Mouse (Mus musculus): Measurements from ENCODE around the gene Serinc3. TPM values are rescaled to one million over a fixed set of nuclear protein-coding genes. Genes with fewer than 3 reads are reported as not detected.
"Not testable (repeated sequence)": the region's sequence is repeated elsewhere in the genome, so short reads cannot be mapped to it uniquely, and the experiment has no call there.

Serinc3 gene
- total RNA-seq, 2 experiments from 2014 or later: 284 to 364 TPM

DNA sequence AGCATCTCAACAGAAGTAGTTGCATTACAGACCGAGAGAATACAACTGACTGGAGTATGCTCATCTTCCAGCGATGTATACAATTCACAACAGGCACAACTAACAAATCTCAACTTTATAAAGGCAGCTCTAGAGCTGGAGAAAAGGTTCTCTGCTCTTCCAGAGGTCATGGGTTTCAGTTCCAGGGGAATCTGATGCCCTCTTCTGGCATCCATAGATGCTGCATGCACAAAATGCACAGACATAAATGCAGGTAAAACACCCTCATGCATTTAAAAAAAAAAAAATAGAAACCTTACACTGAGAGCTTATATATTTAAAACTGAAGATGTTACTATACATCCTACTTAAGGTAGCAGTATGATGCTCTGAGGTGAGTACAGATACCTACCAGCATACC, 13.2 kb downstream of the Serinc3 start:
- DNase-seq: no peak

DNA sequence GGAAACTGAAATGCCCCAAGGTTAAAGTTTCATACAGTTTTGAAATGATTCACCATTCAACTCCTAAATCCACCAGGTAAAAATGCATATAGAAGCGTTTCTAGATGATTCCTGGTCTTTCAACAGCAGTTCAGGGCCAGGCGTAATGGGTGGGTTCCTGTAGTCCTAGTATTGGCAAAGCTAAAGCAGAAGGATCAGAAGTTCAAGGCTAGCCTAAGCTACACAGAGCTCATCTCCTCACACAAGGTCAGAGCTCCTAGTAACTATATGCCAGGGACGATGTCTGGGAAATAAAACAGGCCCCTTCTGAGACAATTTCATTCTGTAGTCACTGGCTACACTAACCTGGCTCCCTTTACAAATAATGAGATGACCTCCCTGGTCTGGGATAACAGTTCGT, 13.7 kb downstream of the Serinc3 start:
- no peak for DNase-seq

DNA sequence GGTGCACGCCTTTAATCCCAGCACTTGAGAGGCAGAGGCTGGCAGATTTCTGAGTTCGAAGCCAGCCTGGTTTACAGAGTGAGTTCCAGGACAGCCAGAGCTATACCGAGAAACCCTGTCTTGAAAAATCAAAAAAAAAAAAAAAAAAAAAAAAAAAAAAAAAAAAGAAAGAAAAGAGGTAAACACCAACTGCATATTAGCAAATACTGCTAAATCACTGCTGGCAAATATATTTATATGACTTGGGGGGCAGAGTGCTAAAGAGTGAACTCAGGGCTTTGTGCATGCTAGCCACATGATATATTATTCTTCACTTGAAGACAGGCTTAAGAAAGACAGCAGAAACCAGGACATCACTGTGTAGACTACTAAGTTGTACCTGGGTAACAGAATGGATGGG, 23.5 kb downstream of the Serinc3 start:
- not testable (repeated sequence) for DNase-seq

DNA sequence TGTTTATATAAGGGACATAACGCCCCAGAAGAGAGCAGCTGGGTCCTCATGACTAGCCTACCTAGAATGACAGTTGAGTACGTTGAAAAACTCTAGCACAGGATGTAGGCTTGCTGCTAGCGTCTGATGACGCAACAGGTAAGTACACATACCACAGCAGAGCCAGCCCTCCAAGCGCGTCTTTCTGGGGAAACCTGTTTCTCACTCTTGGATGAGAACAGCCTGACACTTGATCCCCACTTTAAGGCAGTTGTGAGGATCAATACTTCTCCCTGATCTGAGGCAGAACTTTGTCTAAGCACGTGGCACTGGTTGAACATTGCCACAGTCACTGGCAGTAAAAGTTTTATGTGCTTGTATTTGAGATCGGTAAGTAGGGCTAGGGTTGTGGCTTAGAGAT, 24.5 kb downstream of the Serinc3 start:
- DNase-seq: no peak

DNA sequence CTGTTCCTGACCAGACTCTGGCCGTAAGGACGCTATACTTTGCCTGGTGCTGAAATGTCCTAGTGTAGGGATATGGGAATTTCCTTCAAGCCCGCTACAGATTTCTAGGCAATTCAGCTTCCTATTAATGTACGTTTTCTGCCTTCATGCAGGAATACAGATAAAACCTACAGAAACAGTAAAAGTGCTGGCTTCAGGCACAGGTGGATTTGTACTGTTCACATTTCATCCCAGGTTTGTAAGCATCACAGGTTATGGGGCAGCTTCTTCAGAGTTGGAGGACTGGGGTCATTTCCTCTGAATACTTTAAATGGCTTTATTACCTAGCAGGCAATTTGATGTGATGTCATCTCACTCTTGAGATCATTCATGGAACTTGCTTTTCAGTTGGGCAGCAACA, 27.1 kb downstream of the Serinc3 start:
- DNase-seq: no peak

DNA sequence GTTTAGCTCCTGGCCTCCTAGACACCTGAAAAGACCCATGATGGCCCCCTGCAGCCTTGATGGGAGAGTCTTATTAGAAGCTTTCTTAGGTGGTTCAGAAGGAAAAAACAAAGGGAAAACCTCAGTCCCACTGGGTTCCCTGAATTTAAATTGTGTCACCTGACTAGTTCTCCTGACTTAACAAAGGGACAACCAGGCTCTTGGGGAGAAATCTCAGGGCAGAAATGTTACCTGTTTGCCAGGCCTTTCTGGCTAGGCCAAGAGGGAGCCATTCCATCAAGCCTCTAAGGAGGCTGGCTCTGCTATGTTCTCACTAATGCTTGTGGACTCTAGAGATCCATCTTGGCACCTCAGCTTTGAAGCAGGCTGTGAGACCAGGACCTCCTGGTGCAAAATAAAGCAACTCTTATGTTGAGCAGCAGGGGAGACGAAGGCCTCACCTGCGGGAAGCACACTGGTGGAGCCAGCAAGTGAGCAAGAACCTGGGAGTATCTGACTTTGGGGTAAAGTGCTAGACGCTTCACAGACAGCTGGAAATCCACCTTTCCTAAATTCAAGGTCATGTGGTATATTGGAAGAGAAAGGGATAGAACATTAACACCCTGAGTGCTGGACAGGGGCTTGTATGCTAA, 27.6 kb downstream of the Serinc3 start:
- no peak for DNase-seq

DNA sequence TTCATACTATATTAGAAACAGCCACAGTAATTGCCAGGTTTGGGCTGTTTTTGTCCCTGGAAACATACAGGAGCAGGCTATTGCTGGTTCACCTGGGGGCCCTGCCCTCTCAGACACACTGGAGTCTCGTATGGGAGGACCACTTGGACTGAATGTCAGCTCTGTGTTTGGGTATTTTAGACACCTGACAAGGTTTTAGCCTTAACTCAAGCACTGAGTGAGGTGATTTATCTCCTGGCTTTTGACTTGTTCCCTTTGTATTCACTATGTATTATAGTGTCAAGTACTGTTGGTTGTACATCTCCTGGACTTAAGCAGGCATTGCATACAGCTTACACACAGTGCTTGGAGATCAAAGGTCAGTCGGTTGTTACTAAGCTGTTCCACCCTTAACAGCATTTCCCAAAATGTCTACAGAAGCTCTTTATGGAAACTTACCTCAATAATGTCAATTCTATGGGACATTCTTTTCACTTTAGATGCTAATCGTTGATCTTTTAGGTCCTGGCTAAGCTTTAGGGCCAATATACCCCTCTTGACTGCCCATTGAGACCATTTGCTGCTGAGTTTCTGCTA, 28.2 kb downstream of the Serinc3 start:
- no peak for DNase-seq

DNA sequence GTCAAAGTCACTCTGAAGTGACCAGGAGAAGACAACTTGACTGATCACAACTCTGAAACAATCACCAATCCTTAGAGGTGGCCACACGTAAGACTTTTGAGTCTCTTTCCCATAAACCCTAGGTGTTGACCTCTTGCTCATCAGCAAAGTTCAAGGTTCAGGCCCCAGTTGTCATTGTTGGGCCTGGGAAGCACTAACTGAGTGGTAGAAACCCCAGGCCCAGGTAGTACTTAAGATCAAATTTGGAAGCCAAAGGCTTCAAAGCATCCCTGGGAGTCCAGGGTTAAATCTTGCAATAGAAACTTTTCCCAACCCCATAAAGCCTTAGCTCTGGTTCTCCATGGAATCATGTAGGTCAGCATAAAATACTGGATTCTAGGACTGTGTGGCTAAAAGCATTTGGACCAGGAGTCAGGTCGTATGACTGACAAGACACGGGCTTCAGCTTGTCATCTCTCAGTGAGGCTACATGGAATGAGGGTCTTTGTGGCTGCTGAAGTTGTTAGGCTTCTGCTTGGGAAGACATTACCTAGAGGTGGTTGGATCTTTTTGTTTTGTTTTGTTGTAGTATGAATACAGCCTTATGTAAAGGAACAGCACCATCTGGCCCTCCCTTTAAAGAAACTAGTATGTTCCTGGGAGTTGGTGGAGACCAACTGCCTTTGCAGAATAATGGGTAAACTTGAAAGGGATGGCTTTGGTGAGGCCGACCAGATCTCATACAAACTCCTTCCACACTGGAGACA, 28.9 kb downstream of the Serinc3 start:
- no peak for DNase-seq

DNA sequence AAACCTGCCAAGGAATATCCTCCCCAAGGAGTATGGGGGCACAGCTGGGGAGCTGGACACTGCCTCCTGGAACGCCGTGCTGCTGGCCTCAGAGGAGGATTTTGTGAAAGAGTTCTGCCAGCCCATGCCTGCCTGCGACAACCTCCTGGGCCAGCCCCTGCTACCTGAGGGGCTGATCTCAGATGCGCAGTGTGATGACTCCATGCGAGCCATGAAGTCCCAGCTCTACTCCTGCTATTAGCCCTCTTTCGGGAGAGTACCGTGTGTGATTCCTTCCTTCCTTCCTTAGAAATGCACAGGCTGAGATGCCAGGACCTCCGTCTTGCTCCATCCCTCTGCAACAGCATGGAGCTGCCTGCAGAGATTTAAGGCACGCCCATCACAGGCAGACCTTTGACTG, 29.5 kb downstream of the Serinc3 start:
- no peak for DNase-seq

DNA sequence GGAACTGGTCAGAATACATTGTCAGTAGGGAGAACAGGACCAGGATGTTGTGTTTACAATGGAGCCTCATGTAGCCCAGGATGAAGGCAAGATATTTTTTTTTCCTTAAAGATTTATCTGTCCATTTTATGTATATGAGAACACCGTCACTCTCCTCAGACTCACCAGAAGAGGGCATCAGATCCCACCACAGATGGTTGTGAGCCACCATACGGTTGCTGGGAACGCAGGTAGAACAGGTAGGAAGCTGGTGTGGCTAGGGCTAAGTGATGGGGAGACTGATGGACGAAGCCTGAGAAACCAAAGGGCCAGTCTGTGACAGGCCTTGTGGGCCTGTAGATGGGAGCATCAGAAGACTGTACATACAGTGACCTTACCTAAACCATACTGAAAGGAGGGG, 30.9 kb downstream of the Serinc3 start:
- DNase-seq: no peak

DNA sequence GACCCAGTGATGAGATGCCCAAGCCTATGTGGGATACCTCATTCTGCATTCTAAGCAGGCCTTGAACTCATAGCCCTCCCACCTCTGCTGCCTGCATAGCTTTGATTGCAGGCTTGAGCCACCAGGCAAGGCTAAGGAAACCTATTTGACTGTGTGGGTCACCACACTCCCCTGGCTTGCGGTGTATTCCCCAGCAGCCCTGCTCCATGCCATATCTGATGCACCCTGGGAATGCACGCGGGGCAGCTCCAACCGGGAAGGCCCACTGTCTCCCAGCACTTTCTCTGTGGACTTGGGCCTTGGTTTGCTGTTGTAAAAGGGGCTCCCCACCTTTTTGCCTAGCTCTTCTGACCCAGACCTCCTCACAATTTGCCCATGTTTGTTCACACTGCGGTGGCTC, 31.7 kb downstream of the Serinc3 start:
- DNase-seq: no peak

DNA sequence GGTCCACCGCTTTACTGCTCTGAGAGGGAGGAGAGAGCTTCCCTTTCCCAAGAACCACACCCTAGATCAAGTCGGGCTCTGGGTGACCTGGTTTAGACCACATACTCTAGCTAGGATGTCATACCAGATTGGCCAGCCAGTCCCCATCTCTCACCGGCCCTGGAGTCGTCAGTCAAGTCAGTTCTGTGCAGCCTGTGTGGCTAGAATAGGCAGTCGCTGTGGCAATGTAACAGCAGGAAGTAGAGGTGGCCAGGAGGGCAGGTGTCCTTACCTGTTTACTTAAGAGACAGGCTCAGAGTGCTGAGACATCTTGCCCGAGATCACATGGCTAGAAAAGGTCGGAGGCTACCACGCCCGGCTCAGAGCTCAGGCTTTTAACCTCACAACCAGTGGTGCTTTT, 33.8 kb downstream of the Serinc3 start:
- DNase-seq: no peak

DNA sequence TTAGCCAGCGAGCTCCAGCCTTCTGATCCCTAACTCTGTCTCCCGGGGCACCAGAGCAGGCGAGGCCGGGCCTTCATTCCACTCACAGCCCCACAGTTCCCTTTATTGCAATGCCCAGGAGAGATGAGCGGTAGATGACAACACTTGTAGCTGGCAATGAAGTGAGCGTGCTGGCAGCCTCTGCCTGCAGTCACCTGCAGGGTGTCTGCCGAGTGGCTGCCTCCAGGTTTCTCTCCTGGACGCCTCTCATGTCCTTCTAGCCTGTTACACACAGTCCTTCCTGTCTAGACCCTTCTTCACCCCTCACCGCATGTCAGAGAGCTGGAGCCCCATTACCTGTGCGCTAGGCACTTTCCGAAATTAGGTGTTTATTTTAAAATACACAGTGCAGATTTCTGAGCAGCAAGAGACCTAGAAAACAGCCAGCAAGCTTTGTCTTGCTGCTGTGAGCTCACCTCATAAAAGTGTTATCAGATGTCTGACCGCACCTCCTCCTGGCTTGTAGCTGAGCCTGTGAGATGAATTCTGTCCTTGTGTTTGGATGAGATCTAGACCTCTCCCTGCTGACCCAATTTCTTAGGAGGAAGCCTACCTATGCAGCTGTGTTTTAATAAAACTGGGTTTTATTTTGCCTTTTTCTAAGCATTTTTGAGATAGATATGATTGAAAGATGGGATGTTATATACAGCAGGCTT, 35.5 kb downstream of the Serinc3 start:
- peak in 1 of 2 experiments; percentile 37 for DNase-seq

DNA sequence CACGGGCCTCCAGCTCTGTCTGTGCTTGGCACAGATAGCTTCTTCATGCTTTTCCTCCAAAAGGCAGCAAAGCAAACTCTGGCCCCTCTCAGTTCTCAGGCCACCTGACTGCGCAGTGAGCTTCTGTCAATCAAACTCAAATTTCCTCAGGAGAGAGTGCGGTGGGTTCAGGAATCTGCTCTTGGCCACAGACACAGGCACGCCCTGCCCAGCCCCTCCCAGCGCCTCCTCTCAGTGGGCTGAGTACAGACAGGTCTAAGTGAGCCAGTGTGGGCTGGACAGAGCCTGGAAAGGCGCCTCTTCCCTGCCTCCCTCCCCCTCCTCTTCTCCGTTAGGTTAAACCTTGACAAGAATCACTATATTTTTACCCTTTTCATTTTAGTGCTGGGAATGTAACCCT, 36.9 kb downstream of the Serinc3 start:
- DNase-seq: no peak

DNA sequence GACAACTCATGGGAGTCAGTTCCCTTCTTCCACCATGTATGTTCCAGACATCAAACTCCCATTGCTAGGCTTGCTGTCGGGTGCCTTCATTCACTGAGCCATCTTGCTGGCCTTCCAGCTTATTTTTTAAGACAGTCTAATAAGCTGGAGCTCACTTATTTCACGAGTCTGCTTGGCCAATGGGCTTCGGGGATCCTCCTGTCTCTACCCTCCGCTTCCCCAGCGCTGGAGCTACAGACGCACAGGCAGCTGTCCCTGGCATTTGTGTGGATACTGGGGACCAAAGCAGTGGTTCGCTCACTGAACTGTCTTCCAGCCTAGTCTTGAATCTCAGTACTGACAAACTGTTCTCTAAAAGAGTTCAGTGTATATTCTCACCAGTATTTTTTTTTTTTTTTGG, 38.8 kb downstream of the Serinc3 start:
- DNase-seq: no peak

DNA sequence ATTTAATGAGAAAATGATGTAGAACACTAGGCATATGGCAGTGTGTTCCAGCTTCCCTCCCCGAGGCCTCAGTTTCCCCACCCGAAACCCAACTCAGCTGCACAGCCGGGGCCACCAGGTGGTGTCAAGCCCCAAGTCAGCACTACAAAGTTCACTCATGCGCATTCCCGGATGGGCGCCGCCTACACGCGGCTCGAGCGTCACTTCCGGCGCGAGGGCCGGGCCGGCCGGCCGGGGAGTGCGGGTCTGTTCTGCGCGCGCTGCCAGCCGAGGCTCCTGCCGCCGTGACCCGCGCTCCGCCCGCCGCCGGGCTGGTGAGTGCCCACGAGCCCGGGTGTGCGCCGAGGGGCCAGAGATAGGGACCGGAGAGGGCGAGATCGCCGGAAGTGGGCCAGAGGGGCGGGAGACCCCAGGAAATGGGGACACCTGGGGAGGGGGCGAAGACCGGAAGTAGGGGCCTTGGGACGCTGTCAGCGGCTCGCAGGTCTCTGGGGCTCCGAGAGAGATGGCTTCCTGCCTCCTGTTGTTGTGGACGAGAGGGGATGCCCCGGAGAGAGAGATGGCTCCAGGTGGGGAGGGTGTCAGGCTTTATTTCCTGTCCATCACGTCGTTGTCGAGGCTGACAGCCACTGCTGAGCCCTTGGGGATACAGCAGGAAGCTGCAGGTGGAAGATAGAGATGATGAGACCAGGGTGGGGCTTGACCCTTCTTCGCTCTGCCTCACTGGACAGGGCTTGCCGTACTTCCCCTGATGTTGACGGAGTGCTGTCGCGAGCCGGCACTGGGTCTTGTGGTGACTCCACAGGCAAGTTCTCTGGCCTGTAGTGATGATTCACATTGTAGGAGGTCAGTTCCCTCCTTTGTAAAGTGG, 42.6 kb downstream of the Serinc3 start, which contains the start of gene Ttpal:
Ttpal (plus strand) TSS at position 214 of the 871 bp plus-strand sequence.
- DNase-seq: peak; percentile 91 to 92

DNA sequence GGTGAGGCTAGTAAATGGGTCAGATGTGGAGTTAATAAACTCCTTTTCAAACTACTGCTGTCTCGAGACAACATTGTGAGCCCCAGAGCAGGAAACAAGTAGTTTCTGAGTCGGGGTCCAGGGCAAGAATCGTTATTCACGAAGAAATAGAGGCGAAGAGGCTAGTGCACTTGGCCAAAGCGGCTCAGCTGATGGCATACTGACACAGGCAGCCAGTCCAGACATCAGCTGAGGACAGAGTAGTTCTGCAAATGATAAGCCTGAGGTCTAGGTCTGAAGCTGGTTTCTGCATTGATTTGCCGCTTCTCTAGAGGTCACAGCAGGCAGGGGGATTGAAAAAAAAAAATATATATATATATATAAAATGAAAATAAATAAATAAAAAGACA, 43.2 kb downstream of the Serinc3 start:
- DNase-seq: no peak

DNA sequence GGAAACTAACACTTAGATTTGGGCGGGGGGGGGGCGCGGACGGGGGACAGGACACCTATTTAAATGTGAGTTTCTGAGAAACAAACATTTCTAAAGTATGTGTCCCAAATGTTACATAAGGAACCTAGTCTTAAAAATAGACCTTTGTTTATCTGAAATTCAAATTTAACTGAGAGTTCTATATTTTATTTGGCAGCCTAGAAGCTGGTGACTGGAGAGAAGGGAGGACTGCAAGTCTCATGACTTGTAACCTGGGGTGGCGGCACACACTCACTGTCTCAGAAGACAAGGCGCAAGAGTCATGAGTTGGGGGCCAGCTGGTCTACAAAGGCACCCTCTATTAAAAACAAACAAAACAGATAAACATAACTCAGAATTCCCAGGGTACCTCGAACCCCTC, 43.9 kb downstream of the Serinc3 start:
- DNase-seq: no peak

DNA sequence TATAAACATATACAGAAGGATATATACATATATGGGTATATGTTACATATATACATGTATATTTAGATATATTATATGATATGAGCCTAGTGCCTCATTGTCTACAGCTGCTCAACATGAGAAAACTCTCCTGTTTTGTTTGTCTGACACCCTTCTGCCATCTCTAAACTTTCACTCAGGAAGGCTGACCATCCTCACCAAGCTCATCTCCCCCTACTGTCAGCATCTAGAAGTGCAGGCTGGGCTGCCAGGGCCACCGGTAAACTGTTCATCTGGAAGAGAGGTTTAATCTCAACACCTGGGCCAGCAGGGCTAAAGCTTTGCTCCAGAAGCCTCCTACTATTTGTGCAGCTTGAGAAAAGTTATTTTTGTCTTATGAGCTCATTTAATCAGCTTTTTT, 45.7 kb downstream of the Serinc3 start:
- DNase-seq: peak; percentile 73 to 85

DNA sequence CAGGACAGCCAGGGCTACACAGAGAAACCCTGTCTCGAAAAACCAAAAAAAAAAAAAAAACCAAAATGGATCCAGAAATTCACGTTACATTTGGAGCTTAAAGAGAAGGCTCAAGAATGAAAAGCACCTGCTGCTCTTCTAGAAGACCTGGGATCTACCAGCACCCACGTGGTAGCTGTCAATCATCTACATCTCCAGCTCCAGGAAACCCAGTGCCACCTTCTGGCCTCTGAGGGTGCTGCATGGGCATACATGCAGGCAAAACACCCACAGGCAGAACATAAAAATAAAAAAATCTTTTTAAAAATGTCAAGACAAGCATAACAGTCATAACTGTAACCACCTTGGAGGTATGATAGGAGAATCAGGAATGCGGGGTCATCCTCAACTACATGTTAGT, 47.3 kb downstream of the Serinc3 start:
- DNase-seq: no peak

DNA sequence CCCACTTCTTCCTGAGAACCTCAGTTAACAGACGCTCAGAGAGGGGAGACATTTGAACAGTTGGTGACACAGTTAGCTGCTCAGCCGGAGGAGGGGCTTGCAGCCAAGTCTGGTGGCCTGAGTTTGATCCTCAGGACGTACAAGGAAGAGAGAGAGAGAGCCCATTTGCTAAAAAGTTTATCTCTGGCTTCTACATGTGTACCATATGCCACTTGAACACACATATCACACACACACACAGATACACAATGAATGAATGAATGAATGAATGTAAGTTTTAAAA, 48.1 kb downstream of the Serinc3 start:
- DNase-seq: no peak
